Mouse (Mus musculus) gastrocnemius, adult 2 months (tissue): ENCODE results near the gene Ash1l. TPM values are rescaled to one million over a fixed set of nuclear protein-coding genes. Genes with fewer than 3 reads are reported as not detected.

Experiments
- DNase-seq: peaks from one replicate; pipeline ENCODE4 v3.0.0; 2022
- H3K27ac ChIP-seq: fragments of 200-600 bp; 2 replicates; pipeline ENCODE4 v1.8.1; 2022; ENCODE audit warnings: mild to moderate bottlenecking
- H3K4me3 ChIP-seq: fragments of 200-600 bp; 2 replicates; pipeline ENCODE4 v1.8.1; 2022; ENCODE audit warnings: mild to moderate bottlenecking, moderate library complexity
- CTCF ChIP-seq: fragments of 200-600 bp; IDR thresholded peaks from 2 replicates; pipeline ENCODE4 v1.8.1; 2022; ENCODE audit warnings: antibody characterized with exemption, mild to moderate bottlenecking, moderate library complexity
- intact Hi-C: fragments of 180-260 bp; cut with DNase I; formaldehyde crosslinking; loops from one replicate; pipeline ENCODE4 v1.15.1; 2025
- long read RNA-seq, 2 experiments: library from polyadenylated mRNA; stranded (forward); transcript quantifications; one replicate each; pipeline ENCODE4 v2.0.0; 2021
- total RNA-seq, 2 experiments: library from RNA; stranded (reverse); gene quantifications; 2 replicates each; pipeline ENCODE4 v1.2.3; 2021

Ash1l gene
- total RNA-seq = 10 to 100 TPM; 34.2 to 35.6 TPM
- long read RNA-seq, experiment 1, partial matches to known transcripts = 2 of 4 reads
- long read RNA-seq, experiment 1, other reads (novel, unspliced or antisense) = 2 of 4 reads
- long read RNA-seq, experiment 2, partial matches to known transcripts = 0 of 5 reads
- long read RNA-seq, experiment 2, other reads (novel, unspliced or antisense) = 5 of 5 reads

DNA sequence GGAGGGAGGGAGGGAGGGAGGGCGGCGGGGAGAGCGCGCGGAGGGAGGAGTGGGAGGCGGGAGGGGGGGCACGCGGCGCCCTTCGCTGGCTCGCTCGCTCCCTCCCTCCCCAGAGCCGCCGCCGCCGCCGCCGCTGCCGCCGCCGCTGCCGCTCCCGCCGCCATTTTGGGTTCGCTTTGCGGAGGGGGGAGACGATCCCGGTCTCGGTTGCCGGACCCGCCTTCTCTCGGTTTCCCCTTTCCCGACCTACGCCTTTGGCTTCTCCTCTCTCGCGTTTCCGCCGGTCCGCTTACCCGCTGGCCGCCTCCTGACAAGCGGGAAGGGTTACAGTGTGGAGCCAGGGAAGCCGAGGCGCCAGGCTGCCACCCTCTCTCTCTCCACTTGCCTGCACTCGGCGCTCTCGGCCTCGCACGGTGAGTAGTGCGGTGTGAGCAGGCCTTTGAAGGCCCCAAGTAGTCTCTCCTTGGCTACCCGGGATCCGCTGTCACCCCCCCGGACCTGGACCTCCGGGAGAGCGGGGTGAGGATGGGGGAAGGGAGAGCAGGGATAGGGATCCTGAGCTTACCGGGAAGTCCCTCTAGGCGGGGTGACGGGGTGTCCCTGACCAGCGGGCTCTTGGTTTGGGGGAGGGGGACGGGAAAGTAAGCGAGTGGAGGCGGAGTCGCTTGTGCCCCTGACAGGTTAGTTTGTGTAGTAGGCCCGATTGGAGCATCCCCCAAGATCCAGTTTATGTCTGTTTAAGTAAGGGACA lies at the start of gene Ash1l, which contains the start of gene Dap3:
Gene Ash1l, plus strand, starts transcription at position 47 of the 751 bp plus-strand sequence.
Gene Dap3, minus strand, starts transcription at position 606 of the 751 bp plus-strand sequence.
- Histone ChIP-seq H3K4me3 (peak within 1 kb of the TSS; percentile 79), H3K27ac (peak within 1 kb of the TSS; percentile 96)
- DNase-seq = peak; percentile 88
- peak; percentile 54 for TF ChIP-seq CTCF
- intact Hi-C loops = loop anchor here (5.0 kb wide), 1 partner anchor 42 kb away; no protein-coding TSS in a partner anchor

DNA sequence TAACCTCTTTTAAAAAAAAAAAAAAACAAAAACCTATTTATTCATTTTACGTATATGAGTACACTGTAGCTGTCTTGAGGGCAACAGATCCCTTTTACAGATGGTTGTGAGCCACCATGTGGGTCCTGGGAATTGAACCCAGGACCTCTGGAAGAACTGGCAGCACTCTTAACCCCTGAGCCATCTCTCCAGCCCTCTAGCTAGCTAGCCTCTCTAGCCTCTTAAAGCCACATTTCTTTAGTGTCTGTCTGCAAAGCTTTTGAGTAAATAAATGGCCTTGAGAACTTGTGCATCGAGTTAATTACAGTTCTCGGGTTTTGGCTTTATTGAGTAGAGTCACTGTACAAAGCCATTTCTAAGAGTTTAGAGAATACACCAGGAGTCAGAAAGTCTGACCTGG lies 45.6 kb upstream of the Ash1l start:
- H3K27ac ChIP-seq = no peak overlapping the region
- intact Hi-C loops = no loop called here
- no peak for DNase-seq
- H3K4me3 ChIP-seq = no peak overlapping the region
- no peak for TF ChIP-seq CTCF

DNA sequence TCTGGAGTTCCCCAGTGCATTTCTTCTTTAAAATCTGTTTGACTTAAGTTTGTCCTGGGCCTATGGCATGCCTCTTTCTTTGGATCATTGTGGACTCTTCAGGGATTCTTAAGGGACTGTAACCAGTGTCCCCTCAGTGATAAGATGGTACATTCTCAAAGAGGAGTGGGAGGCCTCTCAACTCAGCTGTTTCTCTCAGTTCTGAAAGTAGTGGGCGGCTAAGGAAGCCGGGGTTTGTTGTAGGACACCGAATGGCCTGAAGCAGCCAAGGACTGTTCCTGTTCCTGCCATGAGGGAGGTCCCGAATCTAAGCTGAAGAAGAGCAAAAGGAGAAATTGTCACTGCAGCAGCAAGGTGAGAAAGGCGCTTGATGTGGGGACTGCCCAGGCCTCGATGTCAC lies 45.2 kb upstream of the Ash1l start:
- Histone ChIP-seq H3K27ac (no peak overlapping the region), H3K4me3 (no peak overlapping the region)
- TF ChIP-seq CTCF = no peak
- intact Hi-C loops = no loop called here
- DNase-seq = no peak

DNA sequence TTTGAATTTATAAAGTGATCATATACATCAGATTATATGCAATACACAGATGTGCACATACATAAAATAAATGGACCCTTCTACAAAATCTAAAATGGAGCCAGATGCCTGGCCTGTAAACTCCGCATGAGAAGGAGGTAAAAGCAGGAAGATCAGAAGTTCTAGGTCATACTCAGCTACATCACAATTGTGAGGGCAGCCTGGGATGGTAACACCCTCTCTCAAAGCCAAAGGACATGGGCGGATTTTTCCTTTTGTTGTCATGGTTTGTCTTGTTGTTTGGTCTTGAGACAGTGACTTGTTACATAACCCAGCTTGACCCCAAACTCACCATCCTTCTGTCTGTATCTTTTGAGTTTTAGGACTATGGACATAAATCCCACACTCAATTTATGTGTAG lies 44.7 kb upstream of the Ash1l start:
- intact Hi-C loops = no loop called here
- Histone ChIP-seq H3K4me3 (no peak overlapping the region), H3K27ac (no peak overlapping the region)
- TF ChIP-seq CTCF = no peak
- no peak for DNase-seq

DNA sequence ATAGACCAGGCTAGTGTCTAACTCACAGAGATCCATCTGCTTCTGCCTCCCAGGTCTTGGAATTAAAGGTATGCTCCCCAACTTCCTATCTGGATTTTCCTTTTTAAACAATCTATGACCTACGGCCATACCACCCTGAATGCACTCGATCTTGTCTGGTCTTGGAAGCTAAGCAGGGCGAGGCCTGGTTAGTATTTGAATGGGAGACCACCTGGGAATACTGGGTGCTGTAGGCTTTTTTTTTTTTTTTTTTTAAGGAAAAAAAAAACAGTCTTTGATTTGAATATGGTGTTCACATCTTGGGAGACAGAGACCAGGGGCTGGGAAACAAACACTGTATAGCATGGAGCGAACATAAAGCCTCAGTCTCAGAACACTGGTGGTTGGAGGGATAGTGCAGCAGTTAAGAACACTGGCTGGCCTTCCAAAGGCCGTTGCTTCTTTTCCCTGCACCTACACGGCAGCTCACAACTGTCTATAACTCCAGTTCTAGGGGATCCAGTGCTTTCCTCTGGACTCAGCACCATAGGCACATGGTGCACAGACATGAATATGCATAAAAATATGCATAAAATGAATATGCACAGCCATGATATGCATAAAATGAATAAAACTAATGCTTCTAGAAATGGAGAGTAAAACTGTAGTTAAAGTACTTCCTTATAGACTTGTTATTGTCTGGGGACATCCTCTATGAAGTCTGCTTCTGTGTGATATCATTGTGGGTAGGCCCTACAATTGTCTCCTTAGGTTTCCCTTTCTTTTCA lies 43.8 kb upstream of the Ash1l start:
- H3K27ac ChIP-seq = no peak overlapping the region
- H3K4me3 ChIP-seq = no peak overlapping the region
- DNase-seq = no peak
- intact Hi-C loops = no loop called here
- TF ChIP-seq CTCF = no peak

DNA sequence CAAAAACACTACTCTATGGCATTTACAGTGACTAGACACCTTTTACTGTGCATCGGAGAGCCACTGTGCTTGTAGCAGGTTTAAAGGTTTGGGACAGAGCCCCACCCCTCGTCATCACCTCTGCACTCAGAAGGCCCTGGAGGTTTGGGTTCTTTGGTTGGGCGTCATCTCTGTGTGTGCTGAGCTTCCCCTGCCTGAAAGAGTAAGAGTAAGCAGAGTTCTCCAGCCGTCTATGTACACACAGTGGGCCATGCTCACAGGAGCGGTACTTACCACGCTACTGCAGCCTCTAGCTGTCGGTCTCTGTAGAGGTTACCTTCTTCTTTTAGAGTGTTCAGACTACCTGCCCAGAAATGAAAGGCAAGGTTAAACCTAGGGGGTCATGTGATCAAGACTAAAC lies 37.8 kb upstream of the Ash1l start:
- no peak for TF ChIP-seq CTCF
- Histone ChIP-seq H3K4me3 (no peak overlapping the region), H3K27ac (no peak overlapping the region)
- no peak for DNase-seq
- intact Hi-C loops = no loop called here

DNA sequence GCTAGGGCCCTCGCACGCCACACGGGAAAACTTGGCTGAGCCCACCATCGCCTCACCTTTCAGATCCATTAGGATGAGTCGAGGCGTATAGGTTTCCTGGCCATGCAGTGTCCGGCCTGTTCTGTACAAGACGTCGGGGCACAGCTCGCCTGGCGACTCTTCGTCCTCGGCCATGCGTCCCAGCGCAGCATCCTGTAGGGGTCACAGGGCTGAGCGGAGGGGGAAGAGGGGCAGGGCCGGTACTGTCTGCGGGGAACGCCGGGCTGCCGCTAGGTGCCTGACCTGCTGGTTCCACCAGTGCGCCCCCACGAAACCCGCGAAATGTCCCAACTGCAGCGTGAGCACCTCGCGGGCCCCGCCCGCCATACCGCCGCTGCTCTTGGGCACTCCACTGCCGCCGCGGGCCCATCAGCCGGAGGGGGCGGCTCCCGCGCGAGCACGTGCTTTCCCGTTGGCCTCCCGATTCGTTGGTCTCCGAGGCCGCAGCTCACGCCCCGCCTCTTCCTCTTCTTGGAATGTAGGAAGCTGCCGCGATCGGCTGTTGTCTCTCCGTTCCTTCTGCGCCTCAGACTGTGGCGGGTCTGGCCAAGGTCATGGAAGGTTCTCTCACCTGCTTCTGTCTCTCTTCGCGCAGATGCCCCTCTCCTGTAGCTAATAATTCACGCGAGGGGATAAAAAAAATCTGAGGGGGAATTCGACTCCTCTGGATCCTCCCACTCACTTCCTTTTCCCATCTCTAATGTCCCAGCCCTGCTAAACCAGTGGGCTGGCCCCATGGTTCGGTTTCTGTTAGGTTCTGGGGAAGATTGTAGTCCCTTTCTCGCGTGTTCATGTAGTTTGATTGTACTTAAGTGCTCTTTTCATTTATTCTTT lies 36.7 kb upstream of the Ash1l start, which contains the start of gene Msto1:
Gene Msto1, minus strand, starts transcription at position 489 of the 873 bp plus-strand sequence.
- 0 out of 2 replicates have a peak, but pooled peaks have one; percentile 1 for TF ChIP-seq CTCF
- Histone ChIP-seq H3K4me3 (peak within 1 kb of the TSS; percentile 73), H3K27ac (peak within 1 kb of the TSS; percentile 95)
- intact Hi-C loops = no loop called here
- peak; percentile 96 for DNase-seq

DNA sequence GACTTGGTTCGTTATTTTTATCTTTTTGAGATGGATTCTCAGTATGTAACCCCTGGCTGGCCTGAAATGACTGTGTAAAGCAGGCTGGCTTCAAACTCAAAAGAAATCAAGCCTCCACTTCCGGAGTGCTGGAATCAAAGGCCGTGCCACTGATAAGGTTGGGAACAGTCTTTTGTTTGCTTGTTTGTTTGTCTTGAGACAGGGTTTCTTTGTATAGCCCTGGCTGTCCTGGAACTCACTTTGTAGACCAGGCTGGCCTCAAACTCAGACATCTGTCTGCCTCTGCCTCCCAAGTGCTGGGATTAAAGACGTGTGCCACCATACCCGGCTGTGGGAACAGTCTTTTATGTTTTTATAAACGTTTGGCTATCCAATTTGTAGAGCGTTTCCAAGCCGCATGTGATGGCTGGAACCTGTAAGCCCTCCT lies 36.0 kb upstream of the Ash1l start:
- peak overlapping the region; percentile 73 for H3K4me3 ChIP-seq
- peak overlapping the region; percentile 95 for H3K27ac ChIP-seq
- DNase-seq = no peak
- intact Hi-C loops = no loop called here
- no peak for TF ChIP-seq CTCF

DNA sequence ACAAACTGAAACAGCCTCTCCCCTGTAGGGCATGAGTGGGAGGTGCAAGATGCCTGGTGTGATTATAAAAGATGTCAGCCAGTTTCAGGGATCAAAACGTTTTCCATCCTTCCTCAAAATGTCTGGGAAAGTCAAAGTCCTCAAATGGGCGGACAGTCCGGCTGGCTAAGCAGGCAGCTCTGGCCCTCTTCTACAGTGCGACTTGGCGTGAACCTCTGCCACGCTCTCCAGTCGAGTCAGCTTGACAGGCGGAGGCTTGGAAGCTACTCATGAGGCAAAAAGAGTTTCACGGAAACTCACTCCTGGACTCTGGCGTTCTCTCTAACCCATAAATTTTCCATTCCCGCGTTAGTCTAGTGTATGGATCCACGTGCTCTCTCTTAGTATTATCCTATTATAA lies 31.4 kb upstream of the Ash1l start:
- Histone ChIP-seq H3K4me3 (no peak overlapping the region), H3K27ac (no peak overlapping the region)
- intact Hi-C loops = no loop called here
- TF ChIP-seq CTCF = no peak
- peak; percentile 39 for DNase-seq

DNA sequence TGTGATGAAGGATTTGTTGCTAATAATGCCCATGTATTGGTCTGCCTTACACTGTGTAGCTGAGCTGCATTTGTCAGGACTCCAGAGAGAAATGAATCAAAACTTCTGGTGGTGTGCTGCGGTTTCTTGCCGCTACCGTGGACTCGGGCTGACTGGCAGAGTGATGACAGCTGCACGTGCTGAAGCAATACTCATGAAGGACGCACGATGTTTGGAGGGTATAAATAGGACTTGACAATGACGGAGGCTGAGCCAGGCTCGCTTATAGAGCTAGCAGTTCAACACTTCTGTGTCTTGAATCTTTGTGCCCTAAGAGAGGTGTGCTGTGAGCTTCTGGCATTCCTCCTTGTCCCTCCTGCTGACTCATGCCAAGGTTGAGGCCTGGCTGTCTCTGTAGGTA lies 29.0 kb upstream of the Ash1l start:
- TF ChIP-seq CTCF = no peak
- Histone ChIP-seq H3K27ac (no peak overlapping the region), H3K4me3 (no peak overlapping the region)
- no peak for DNase-seq
- intact Hi-C loops = no loop called here

DNA sequence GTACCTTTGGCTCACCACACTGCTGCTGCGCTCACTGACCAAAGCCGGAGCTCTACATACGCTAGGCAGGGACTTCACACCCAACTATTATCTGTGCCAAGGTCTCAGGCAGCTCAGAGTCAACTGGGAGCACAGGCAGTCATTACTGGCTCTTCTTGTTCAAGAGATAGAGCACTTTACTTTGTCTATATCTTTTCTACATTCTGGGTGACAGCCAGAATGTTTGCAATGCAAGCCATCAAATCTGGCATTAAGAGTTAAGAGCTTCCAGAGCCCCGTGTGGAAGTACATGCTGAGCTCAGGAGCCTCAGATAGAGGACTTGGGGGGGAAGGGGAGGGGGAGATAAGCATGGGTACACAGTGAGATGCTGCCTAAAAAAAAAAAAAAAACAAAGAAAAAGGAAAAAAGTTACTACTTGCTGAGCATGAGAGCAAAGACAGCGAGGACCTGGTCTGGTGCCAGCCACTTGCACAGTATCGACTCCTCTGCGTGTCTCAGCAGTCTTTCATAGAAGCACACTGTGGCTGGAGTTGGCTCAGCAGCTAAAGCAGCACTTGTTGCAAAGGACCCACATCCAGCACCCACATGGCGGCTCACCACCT lies 26.3 kb upstream of the Ash1l start:
- Histone ChIP-seq H3K4me3 (no peak overlapping the region), H3K27ac (peak overlapping the region; percentile 66; the same call in 1 of the 2 replicates)
- DNase-seq = peak; percentile 51
- no peak for TF ChIP-seq CTCF
- intact Hi-C loops = no loop called here

DNA sequence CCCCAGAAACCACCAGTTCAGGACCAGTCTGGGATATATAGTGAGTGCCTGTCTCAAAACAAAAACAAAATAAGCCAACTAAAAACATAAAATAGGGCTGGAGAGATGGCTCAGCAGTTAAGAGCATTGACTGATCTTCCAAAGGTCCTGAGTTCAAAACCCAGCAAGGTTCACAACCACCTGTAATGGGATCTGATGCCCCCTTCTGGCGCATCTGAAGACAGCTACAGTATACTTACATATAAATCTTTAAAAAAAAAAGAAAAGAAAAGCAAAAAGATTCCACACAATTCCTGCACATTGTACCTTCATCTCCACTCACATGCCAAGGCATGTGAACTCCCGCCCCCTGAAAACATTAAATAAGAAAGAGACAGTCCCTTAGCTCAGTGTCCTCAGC lies 24.8 kb upstream of the Ash1l start:
- TF ChIP-seq CTCF = 0 out of 2 replicates have a peak, but pooled peaks have one; percentile 9
- DNase-seq = no peak
- intact Hi-C loops = no loop called here
- H3K27ac ChIP-seq = peak overlapping the region; percentile 66
- no peak overlapping the region for H3K4me3 ChIP-seq
